ENCODE assay signal across 10 mouse cellular contexts in genomic region chr14:28165621-28166211, GRCm38 (mm10).
DNase-seq lines count a peak whose midpoint lies in the region; ATAC-seq and TF ChIP-seq lines count a peak whose summit lies in the region.
"Had no signal": no experiment of that assay in that cellular context is flagged by ENCODE, and none has a peak within 500 bp of the region (broad histone marks: within the 10 kb centered on the region; RNA-seq: fewer than 3 reads in every experiment).

No protein-coding gene starts in this region.

- H3K4me3 ChIP-seq in lung, embryonic 15.5 days = no peak overlapping the region
- no peak overlapping the region for H3K4me3 ChIP-seq in forebrain, embryonic 11.5 days (ENCODE audit: low read depth, low read length)
- no peak overlapping the region for H3K4me3 ChIP-seq in intestine, embryonic 16.5 days (ENCODE audit: low read length)
- no peak overlapping the region for H3K4me3 ChIP-seq in stomach, postnatal 0 days (ENCODE audit: low read depth, low read length)
- H3K4me3 ChIP-seq: neural tube, embryonic 15.5 days had no signal

- peak; percentile 50 for ATAC-seq in lung, embryonic 15.5 days (ENCODE audit: borderline replicate concordance, extremely low read depth, low FRiP score, low TSS enrichment)
- ATAC-seq in forebrain, embryonic 11.5 days (replicated peaks; ENCODE audit: low FRiP score) = peak; percentile 49; the same call in 1 of the 2 replicates
- no peak for ATAC-seq in intestine, embryonic 16.5 days
- ATAC-seq in stomach, postnatal 0 days (ENCODE audit: low FRiP score, low TSS enrichment) = no peak
- no peak for ATAC-seq in megakaryocyte progenitor cell, adult 5-6 weeks (replicated peaks; ENCODE audit: poor library complexity)

- WGBS in lung, embryonic 15.5 days = 59% methylated on average over 5 of the region's 5 CpGs
- 46% methylated on average over 5 of the region's 5 CpGs for WGBS in forebrain, embryonic 11.5 days
- 61% methylated on average over 5 of the region's 5 CpGs for WGBS in intestine, embryonic 16.5 days
- WGBS in stomach, postnatal 0 days = 48% methylated on average over 5 of the region's 5 CpGs

- no peak for DNase-seq in lung, postnatal 36 days
- DNase-seq in forebrain, embryonic 11.5 days (ENCODE audit: low spot score) = no peak
- no peak for DNase-seq in stomach, postnatal 0 days (ENCODE audit: low spot score)
- no peak for DNase-seq in frontal cortex, postnatal 36 days (ENCODE audit: low spot score in 2 of 2)
- no peak for DNase-seq in layer of hippocampus, postnatal 36 days

- peak overlapping the region; percentile 82 for H3K27ac ChIP-seq in lung, embryonic 15.5 days
- H3K27ac ChIP-seq in forebrain, embryonic 11.5 days (ENCODE audit: low read depth, low read length) = no peak overlapping the region
- peak overlapping the region; percentile 63 for H3K27ac ChIP-seq in intestine, embryonic 16.5 days (ENCODE audit: low read length)
- no peak overlapping the region for H3K27ac ChIP-seq in stomach, postnatal 0 days (replicated peaks)

- H3K36me3 ChIP-seq in lung, embryonic 15.5 days = no peaks in the 10 kb centered on the region
- H3K36me3 ChIP-seq in forebrain, embryonic 11.5 days (ENCODE audit: control insufficient read depth, insufficient read depth, low read length) = no peaks in the 10 kb centered on the region
- H3K36me3 ChIP-seq in intestine, embryonic 16.5 days (ENCODE audit: control insufficient read depth, insufficient read depth, low read length) = no peaks in the 10 kb centered on the region
- H3K36me3 ChIP-seq in stomach, postnatal 0 days (ENCODE audit: control insufficient read depth, insufficient read depth, low read length) = no peaks in the 10 kb centered on the region
- H3K36me3 ChIP-seq: G1E; neural tube, embryonic 15.5 days had no signal

- peak; percentile 45 for TF ChIP-seq CTCF in stomach, postnatal 0 days (IDR thresholded peaks at IDR 0.05; ENCODE audit: low read depth)

- no peaks in the 10 kb centered on the region for H3K27me3 ChIP-seq in lung, embryonic 15.5 days
- H3K27me3 ChIP-seq in forebrain, embryonic 11.5 days (ENCODE audit: control insufficient read depth, insufficient read depth, low read length) = no peaks in the 10 kb centered on the region
- H3K27me3 ChIP-seq in intestine, embryonic 16.5 days (replicated peaks; ENCODE audit: control insufficient read depth, insufficient read depth, low read length) = no peaks in the 10 kb centered on the region
- H3K27me3 ChIP-seq in stomach, postnatal 0 days (ENCODE audit: control insufficient read depth, insufficient read depth, low read length) = no peaks in the 10 kb centered on the region
- H3K27me3 ChIP-seq: neural tube, embryonic 15.5 days had no signal

- H3K4me2 ChIP-seq in lung, embryonic 15.5 days = no peak overlapping the region
- H3K4me2 ChIP-seq in forebrain, embryonic 11.5 days (ENCODE audit: low read depth, low read length, severe bottlenecking) = no peak overlapping the region
- H3K4me2 ChIP-seq in intestine, embryonic 16.5 days (ENCODE audit: low read depth, low read length) = no peak overlapping the region
- no peak overlapping the region for H3K4me2 ChIP-seq in stomach, postnatal 0 days (replicated peaks; ENCODE audit: low read depth)
- H3K4me2 ChIP-seq: neural tube, embryonic 15.5 days had no signal

- peaks cover 36% of the 10 kb centered on the region for H3K4me1 ChIP-seq in lung, embryonic 15.5 days
- H3K4me1 ChIP-seq in forebrain, embryonic 11.5 days (replicated peaks; ENCODE audit: control insufficient read depth, insufficient read depth, low read length) = peaks cover 14% of the 10 kb centered on the region
- peaks cover 11% of the 10 kb centered on the region; the same call in 1 of the 2 replicates for H3K4me1 ChIP-seq in intestine, embryonic 16.5 days (ENCODE audit: control insufficient read depth, insufficient read depth, low read length)
- H3K4me1 ChIP-seq in stomach, postnatal 0 days (replicated peaks; ENCODE audit: control insufficient read depth, insufficient read depth) = peaks cover 4% of the 10 kb centered on the region; the same call in 1 of the 2 replicates

- no peak overlapping the region for H3K9ac ChIP-seq in lung, embryonic 15.5 days
- no peak overlapping the region for H3K9ac ChIP-seq in forebrain, embryonic 11.5 days (ENCODE audit: low read length)
- H3K9ac ChIP-seq in intestine, embryonic 16.5 days (ENCODE audit: low read depth, low read length) = no peak overlapping the region
- no peak overlapping the region for H3K9ac ChIP-seq in stomach, postnatal 0 days (ENCODE audit: low read length)
- H3K9ac ChIP-seq: neural tube, embryonic 15.5 days had no signal

- no peak for TF ChIP-seq EP300 in stomach, postnatal 0 days (optimal IDR thresholded peaks at IDR 0.05)

- no peaks in the 10 kb centered on the region for H3K9me3 ChIP-seq in lung, embryonic 15.5 days
- H3K9me3 ChIP-seq in forebrain, embryonic 11.5 days (ENCODE audit: control insufficient read depth, low read length) = no peaks in the 10 kb centered on the region
- no peaks in the 10 kb centered on the region for H3K9me3 ChIP-seq in intestine, embryonic 16.5 days (ENCODE audit: control insufficient read depth, low read length)
- no peaks in the 10 kb centered on the region for H3K9me3 ChIP-seq in stomach, postnatal 0 days (ENCODE audit: control insufficient read depth, low read length)
- H3K9me3 ChIP-seq: neural tube, embryonic 15.5 days had no signal

Comparison
In these comparisons a context has a peak if more than half of its experiments do, and no peak if none do; other contexts are left out.
1. ATAC-seq: peak in lung, embryonic 15.5 days (single experiment) and forebrain, embryonic 11.5 days (single experiment); none in intestine, embryonic 16.5 days (single experiment), stomach, postnatal 0 days (single experiment) and megakaryocyte progenitor cell, adult 5-6 weeks (single experiment).
2. H3K27ac ChIP-seq: peak in lung, embryonic 15.5 days (single experiment) and intestine, embryonic 16.5 days (single experiment); none in forebrain, embryonic 11.5 days (single experiment) and stomach, postnatal 0 days (single experiment).